Mouse (Mus musculus) lung, postnatal 4 days (tissue): Measurements from ENCODE around the gene Nkiras2.
"Not testable (repeated sequence)": the region's sequence is repeated elsewhere in the genome, so short reads cannot be mapped to it uniquely, and the experiment has no call there.

Experiments used
- DNase-seq, 2 experiments: peaks; one replicate each; pipeline ENCODE4 v3.0.0; 2021

Nkiras2 gene

GRCm38 (mm10) chr11:100618761-100619484 lies at the start of gene Nkiras2:
TSS of gene Nkiras2 (plus strand) at chr11:100619244.
- peak; percentile 81 to 85 for DNase-seq

GRCm38 (mm10) chr11:100569789-100570188 lies 49.3 kb upstream of the Nkiras2 start:
- DNase-seq = no peak

- peak; percentile 39 to 81 for DNase-seq
These were observed 48.4 kb upstream of the Nkiras2 start for GRCm38 (mm10) chr11:100570430-100571201.

- DNase-seq = no peak
These were observed 47.9 kb upstream of the Nkiras2 start for GRCm38 (mm10) chr11:100571202-100571567.

GRCm38 (mm10) chr11:100574188-100574587 lies 44.9 kb upstream of the Nkiras2 start:
- DNase-seq = no peak

- peak; percentile 86 to 88 for DNase-seq
These were observed 44.1 kb upstream of the Nkiras2 start, which contains the start of gene Cnp for GRCm38 (mm10) chr11:100574708-100575483. TSS of gene Cnp (plus strand) at chr11:100574904.

- no peak for DNase-seq
These were observed 43.6 kb upstream of the Nkiras2 start for GRCm38 (mm10) chr11:100575484-100575855.

GRCm38 (mm10) chr11:100576256-100576655 lies 42.8 kb upstream of the Nkiras2 start:
- no peak for DNase-seq

GRCm38 (mm10) chr11:100577852-100578599 lies 41.0 kb upstream of the Nkiras2 start:
- no peak for DNase-seq

- no peak for DNase-seq
These were observed 39.8 kb upstream of the Nkiras2 start for GRCm38 (mm10) chr11:100579116-100579799.

GRCm38 (mm10) chr11:100580275-100580674 lies 38.8 kb upstream of the Nkiras2 start:
- DNase-seq = no peak

- no peak for DNase-seq
These were observed 37.3 kb upstream of the Nkiras2 start for GRCm38 (mm10) chr11:100581756-100582155.

- not testable (repeated sequence) for DNase-seq
These were observed 36.6 kb upstream of the Nkiras2 start for GRCm38 (mm10) chr11:100582413-100582812.

- no peak for DNase-seq
These were observed 36.2 kb upstream of the Nkiras2 start for GRCm38 (mm10) chr11:100582836-100583235.

- DNase-seq = no peak
These were observed 34.5 kb upstream of the Nkiras2 start for GRCm38 (mm10) chr11:100584561-100584961.

- DNase-seq = no peak
These were observed 33.9 kb upstream of the Nkiras2 start for GRCm38 (mm10) chr11:100585148-100585547.

- DNase-seq = no peak
These were observed 30.6 kb upstream of the Nkiras2 start for GRCm38 (mm10) chr11:100588462-100588861.

- DNase-seq = no peak
These were observed 26.5 kb upstream of the Nkiras2 start for GRCm38 (mm10) chr11:100592346-100593046.

GRCm38 (mm10) chr11:100594608-100595007 lies 24.4 kb upstream of the Nkiras2 start:
- no peak for DNase-seq

- DNase-seq = no peak
These were observed 23.5 kb upstream of the Nkiras2 start for GRCm38 (mm10) chr11:100595533-100595932.

- no peak for DNase-seq
These were observed 21.0 kb upstream of the Nkiras2 start for GRCm38 (mm10) chr11:100598074-100598473.
